Mouse (Mus musculus): ENCODE measurements around the gene Ago1.

The Ago1 gene

DNA sequence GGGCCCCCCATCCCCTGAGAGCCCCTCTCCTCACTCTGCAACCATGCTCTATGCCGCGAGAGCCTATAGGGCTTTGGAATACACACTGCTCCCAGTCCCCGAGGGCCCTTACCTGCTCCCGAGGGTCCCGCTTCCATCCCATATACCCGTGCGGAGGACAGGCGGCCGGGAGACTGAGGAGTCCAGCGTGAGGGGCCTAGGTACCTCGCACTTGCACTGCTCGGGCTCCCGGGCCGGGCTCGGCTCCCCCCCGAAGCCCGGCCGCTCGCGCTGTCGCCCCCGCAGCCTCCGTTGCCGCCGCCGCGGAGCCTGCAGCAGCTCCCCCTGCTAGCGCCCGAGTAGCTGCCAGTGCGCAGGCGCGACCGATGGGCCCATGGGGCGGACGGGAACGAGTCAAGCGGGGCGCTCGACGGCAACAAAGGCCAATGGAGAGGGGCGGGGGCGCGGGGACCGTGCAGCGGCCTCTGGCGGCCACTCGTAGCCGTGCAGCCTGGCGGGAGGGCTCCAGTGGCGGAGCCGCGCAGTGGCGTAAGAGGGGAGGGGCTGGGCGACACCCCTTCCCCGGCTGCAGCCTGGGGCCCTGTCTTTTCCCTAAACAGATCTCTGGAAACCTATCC, at the start of gene Ago1:
Gene Ago1, minus strand, starts transcription at position 299 of the 617 bp plus-strand sequence.
- DNase-seq (ENCODE audit: low read depth, low spot score) = peak; percentile 97
- no peaks in the 10 kb centered on the region for H3K27me3 ChIP-seq (ENCODE audit: control insufficient read depth, insufficient read depth, low read length, poor library complexity, severe bottlenecking)

DNA sequence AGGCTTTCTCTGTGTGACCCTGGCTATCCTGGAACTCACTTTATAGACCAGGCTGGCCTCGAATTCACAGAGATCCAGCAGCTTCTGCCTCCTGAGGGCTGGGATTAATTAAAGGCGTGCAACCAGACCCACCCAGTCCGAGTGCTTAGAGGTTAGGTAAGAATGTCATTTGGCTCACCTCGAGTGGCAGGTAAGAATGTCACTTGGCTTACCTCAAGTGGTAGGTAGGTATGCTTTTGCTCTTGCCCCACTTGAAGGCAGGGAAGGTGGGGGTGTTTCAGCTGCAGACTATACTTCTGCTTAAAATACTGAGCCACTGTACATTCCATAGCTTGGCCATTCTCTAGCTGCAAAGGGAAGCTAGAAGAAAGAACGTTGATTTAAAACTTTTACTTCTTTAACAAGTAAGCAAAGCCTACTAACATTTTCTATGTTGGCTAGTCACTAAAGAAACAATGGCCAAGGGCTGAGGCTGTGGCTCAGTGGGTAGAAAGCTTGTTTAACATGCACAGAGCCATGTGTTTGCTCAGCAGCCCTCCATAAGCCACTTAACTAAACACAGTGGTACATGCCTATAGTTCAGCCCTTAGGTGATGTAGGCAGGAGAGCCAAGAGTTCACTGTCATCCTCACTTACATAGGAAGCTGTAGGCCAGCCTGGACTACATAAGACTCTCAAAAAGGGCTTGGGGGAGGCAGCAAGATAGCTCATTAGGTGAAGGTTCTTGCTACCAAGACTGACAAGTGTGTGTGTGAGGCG, 44.1 kb upstream of the Ago1 start:
- no peaks in the 10 kb centered on the region for H3K27me3 ChIP-seq (ENCODE audit: control insufficient read depth, insufficient read depth, low read length, poor library complexity, severe bottlenecking)
- no peak for DNase-seq (ENCODE audit: low read depth, low spot score)
- peaks cover 4% of the 10 kb centered on the region; the same call in 1 of the 2 replicates for H3K36me3 ChIP-seq (ENCODE audit: control insufficient read depth, insufficient read depth, low read length, poor library complexity, severe bottlenecking)

More for the DNA sequence above, at the start of gene Ago1:
- no peaks in the 10 kb centered on the region for H3K36me3 ChIP-seq (ENCODE audit: control insufficient read depth, insufficient read depth, low read length, poor library complexity, severe bottlenecking)

DNA sequence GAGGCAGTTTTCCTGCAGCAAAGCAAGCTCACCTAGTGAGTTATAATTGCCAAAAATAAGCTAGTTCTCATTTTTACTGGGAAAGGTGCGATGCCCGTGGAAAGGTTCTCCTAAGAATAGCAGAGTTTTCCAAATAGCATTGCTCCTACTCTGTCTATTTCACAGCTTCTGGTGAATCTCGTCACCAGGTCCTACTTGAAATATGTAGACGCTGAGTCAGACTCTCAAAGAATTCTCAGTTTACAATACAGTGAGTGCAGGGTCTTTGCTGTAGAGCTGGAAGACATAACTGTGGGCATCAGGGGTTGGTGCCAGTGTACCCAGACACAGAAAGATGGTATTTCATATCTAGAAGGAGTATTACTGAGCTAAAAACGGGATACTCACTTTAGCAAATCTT, 42.6 kb upstream of the Ago1 start:
- no peak for DNase-seq (ENCODE audit: low read depth, low spot score)
- Histone ChIP-seq H3K27me3 (ENCODE audit: control insufficient read depth, insufficient read depth, low read length, poor library complexity, severe bottlenecking) (no peaks in the 10 kb centered on the region), H3K36me3 (ENCODE audit: control insufficient read depth, insufficient read depth, low read length, poor library complexity, severe bottlenecking) (peaks cover 4% of the 10 kb centered on the region; the same call in 1 of the 2 replicates)

DNA sequence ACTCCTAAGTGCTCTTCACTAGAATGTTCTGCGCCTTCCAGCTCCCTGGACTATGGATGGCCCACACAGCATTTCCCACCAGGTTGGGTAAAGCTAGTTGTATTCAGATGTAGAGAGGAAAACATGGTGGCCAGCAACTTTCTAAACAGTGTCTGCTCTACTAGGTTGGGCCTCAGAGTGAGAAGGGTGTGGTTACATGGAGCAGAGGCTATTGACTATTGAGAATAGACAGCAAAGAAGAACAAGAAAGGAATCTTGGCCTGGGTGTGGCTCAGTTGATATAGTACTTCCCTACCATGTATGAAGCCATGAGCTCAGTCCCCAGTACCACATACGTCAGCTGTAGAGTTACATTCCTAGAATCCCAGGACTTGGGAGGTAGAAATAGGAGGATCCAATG, 40.7 kb upstream of the Ago1 start:
- no peak for DNase-seq (ENCODE audit: low read depth, low spot score)
- Histone ChIP-seq H3K27me3 (ENCODE audit: control insufficient read depth, insufficient read depth, low read length, poor library complexity, severe bottlenecking) (no peaks in the 10 kb centered on the region), H3K36me3 (ENCODE audit: control insufficient read depth, insufficient read depth, low read length, poor library complexity, severe bottlenecking) (peaks cover 4% of the 10 kb centered on the region; the same call in 1 of the 2 replicates)

DNA sequence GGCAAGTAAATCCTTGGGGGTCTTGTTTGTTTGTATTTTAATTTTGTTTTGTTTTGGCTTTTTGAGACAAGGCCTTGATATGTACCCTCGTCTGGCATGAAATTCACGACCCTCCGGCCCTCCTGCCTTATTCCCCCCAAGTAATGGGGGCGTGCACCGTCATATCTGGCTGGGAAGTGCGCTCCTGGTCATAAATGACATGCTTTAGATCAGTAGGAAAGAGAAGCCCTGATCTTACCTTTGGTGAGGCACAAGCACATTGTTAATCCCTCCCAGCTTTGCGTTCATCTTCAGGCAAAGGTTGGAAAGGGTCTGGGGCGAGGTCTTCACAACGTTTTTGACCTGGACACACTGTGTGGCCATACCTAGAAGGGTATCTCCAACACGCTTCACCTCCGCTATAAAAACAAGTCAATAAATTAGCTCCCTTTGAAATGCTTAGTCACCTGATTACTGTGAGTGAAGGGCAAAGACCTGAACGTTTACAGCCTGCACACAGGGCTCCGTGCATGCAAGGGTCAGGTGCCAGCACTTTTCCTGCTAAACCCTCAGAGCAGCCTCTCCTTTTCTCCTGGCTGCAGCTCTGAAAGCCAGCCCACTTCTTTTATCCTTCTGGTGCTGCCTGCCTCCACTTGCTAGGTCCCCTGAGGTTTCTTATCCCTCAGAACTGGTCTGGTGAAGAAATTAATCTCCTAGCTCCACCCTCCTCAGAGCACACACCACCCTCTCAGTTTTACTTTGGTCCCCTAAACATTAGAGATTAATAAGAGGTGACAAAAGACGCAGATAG, 39.9 kb upstream of the Ago1 start:
- no peaks in the 10 kb centered on the region for H3K27me3 ChIP-seq (ENCODE audit: control insufficient read depth, insufficient read depth, low read length, poor library complexity, severe bottlenecking)
- peaks cover 4% of the 10 kb centered on the region; the same call in 1 of the 2 replicates for H3K36me3 ChIP-seq (ENCODE audit: control insufficient read depth, insufficient read depth, low read length, poor library complexity, severe bottlenecking)
- DNase-seq (ENCODE audit: low read depth, low spot score) = no peak

DNA sequence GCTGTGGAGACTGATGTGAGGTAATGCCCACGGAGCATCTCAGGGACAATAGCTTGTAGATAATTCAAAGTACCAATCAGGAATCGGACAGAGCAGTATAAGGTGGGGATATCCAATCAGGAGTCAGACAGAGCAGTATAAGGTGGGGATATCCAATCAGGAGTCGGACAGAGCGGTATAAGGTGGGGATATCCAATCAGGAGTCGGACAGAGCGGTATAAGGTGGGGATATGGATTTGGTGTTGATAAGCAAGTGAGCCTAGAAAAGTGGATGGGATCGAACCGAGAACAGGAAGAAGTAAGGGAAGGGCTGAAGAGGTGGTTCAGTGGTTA, 34.6 kb upstream of the Ago1 start:
- DNase-seq (ENCODE audit: low read depth, low spot score) = no peak
- no peaks in the 10 kb centered on the region for H3K36me3 ChIP-seq (ENCODE audit: control insufficient read depth, insufficient read depth, low read length, poor library complexity, severe bottlenecking)
- no peaks in the 10 kb centered on the region for H3K27me3 ChIP-seq (ENCODE audit: control insufficient read depth, insufficient read depth, low read length, poor library complexity, severe bottlenecking)

DNA sequence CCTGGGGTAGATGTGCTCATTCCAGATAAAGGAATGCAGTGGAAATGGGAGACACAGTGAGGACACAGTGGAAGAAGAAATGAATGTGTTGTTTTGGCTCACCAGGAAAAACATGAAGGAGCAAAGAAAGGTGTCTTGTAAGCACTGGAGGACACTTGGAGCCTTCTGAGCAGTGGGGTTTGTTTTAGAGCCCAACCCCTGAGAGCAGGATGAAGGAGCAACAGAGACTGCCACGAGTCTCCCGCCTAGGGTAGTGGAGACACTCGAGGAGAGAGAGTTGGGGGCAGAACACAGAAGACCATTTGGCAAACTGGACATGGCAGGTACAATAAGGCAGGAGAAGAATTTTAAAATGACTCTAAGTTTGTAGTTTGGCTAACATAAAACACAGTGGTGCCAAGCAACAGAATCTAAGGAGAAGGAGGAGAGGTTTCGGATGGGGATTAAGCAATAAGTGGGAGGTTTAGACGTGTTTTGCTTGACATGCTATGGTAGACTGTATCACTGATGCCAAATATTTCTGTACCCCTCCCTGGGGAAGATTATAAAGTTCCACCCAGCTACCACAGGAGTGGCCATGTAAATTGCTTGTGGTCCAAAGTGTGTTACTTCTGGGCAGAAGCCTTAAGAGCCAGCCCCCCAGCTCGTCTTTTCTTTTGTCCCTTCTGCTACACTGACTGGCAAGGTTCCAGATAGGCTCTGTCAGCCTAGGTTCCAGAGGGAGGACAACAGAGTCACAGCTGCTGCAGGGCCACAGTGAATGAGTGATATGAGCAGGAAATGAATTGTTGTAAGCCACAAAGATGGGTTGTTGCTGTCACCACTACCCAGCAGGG, 34.0 kb upstream of the Ago1 start:
- DNase-seq (ENCODE audit: low read depth, low spot score) = no peak
- no peaks in the 10 kb centered on the region for H3K36me3 ChIP-seq (ENCODE audit: control insufficient read depth, insufficient read depth, low read length, poor library complexity, severe bottlenecking)
- H3K27me3 ChIP-seq (ENCODE audit: control insufficient read depth, insufficient read depth, low read length, poor library complexity, severe bottlenecking) = no peaks in the 10 kb centered on the region

DNA sequence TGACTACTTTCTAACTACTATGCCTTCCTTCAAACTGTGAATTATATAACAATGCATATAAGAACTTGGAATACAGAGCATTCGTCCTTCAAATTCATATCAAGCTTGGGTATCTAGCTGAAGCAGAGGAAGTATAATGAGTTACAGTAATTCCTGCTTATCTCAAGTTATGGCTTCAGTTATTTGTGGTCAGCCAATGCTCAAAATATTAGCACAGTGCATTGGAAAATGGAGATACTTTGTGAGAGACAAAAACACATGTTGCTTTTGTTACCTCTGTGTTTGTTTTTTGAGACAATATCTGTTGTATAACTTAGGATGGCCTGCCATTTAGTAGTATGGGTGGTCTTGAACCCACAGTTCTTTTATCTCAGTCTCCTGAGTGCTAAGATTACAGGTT, 30.2 kb upstream of the Ago1 start:
- Histone ChIP-seq H3K27me3 (ENCODE audit: control insufficient read depth, insufficient read depth, low read length, poor library complexity, severe bottlenecking) (no peaks in the 10 kb centered on the region), H3K36me3 (ENCODE audit: control insufficient read depth, insufficient read depth, low read length, poor library complexity, severe bottlenecking) (no peaks in the 10 kb centered on the region)
- DNase-seq (ENCODE audit: low read depth, low spot score) = no peak

DNA sequence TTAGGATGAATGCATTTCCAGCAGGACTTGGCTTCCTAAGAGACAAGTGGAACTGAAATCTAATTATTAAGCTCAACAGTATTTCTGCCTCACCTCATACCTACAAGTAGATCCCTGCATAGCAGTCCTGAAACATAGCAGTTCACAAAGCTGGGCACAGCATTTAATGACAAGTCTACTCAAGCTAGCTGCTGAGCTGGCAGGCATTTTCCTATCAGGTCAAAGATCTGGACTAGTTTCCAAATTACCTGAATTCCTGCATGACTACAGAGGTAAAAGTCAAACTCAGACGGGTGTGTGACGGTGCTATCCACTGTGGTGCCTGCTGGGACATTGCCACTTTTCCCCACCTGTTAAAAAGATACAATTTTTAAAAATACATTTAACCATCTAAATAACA, 28.6 kb upstream of the Ago1 start:
- Histone ChIP-seq H3K36me3 (ENCODE audit: control insufficient read depth, insufficient read depth, low read length, poor library complexity, severe bottlenecking) (no peaks in the 10 kb centered on the region), H3K27me3 (ENCODE audit: control insufficient read depth, insufficient read depth, low read length, poor library complexity, severe bottlenecking) (no peaks in the 10 kb centered on the region)
- no peak for DNase-seq (ENCODE audit: low read depth, low spot score)

DNA sequence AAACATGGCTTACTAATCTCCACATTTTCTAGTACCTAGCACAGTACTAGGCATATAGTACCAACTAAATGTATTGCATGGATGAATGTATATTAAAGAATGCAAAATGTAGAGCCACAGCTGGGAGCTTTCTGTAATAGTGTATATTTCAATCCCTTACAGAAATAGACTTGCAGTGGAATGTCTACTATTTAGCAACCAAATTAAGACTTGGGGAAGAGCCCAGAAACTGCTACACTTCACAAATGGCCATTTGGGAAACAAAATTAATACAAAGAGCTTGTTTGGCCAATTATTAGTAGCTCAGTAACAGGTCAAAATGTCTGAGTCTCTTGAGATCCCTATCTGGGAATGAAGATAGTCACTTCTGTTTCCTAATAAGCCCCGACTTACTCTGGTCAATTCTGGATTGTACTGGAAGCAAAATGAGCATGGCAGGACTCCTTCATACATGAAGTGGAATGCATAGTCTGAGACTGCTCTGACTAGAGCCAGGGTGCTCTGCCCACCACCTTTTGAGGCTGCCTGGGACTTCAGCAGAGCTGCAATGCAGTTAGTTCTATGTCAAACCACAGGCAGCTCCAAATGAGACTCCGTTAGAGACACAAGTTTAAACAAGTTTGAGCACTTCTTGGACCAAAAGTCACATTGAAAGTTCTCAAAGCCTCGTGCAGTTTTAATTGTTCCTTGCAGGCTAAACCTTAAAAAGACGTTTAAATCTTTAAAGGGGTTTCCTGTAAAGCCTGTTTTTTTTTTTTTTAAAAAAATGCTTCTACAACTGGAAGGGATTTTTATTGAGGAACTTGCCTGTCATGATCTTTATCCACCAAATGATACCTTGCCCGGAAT, 27.8 kb upstream of the Ago1 start:
- Histone ChIP-seq H3K27me3 (ENCODE audit: control insufficient read depth, insufficient read depth, low read length, poor library complexity, severe bottlenecking) (no peaks in the 10 kb centered on the region), H3K36me3 (ENCODE audit: control insufficient read depth, insufficient read depth, low read length, poor library complexity, severe bottlenecking) (no peaks in the 10 kb centered on the region)
- DNase-seq (ENCODE audit: low read depth, low spot score) = no peak

DNA sequence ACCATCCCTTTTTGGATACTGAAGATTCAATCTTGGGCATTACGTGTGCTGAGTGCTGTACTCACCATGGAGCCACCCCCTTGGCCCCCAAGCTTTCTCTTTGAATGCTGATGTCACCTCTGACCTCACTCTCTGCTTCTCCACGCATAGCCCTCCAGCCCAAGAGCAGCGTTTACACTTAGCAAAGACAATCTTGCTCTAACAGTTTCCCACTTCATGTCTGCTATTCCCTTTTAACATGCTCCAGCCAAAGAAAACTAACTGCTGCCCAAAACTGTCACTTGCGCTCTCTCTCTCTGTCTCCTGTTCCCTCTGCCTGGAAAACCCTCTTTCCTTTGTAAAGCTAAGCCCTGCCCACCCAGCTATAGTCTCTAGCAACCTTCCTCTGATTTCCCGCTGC, 27.1 kb upstream of the Ago1 start:
- Histone ChIP-seq H3K36me3 (ENCODE audit: control insufficient read depth, insufficient read depth, low read length, poor library complexity, severe bottlenecking) (no peaks in the 10 kb centered on the region), H3K27me3 (ENCODE audit: control insufficient read depth, insufficient read depth, low read length, poor library complexity, severe bottlenecking) (no peaks in the 10 kb centered on the region)
- no peak for DNase-seq (ENCODE audit: low read depth, low spot score)

DNA sequence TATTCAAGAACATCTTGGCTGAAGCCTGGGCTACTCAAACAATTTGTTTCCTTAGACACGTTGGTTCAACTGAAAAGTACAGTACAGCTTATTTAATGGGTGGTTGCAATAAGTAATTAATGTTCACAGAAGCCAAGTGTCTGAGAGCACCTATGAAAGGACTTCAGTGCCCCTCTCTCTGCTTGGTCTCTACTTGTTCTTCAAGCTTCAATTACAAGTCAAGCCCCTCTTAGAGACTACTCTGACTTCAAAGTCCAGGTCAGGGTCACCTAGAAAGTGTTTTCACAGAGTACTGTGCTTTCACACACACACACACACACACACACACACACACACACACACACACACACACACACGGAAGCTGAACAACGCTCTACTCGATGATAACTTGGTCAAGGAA, 25.0 kb upstream of the Ago1 start:
- no peaks in the 10 kb centered on the region for H3K36me3 ChIP-seq (ENCODE audit: control insufficient read depth, insufficient read depth, low read length, poor library complexity, severe bottlenecking)
- no peaks in the 10 kb centered on the region for H3K27me3 ChIP-seq (ENCODE audit: control insufficient read depth, insufficient read depth, low read length, poor library complexity, severe bottlenecking)
- no peak for DNase-seq (ENCODE audit: low read depth, low spot score)

DNA sequence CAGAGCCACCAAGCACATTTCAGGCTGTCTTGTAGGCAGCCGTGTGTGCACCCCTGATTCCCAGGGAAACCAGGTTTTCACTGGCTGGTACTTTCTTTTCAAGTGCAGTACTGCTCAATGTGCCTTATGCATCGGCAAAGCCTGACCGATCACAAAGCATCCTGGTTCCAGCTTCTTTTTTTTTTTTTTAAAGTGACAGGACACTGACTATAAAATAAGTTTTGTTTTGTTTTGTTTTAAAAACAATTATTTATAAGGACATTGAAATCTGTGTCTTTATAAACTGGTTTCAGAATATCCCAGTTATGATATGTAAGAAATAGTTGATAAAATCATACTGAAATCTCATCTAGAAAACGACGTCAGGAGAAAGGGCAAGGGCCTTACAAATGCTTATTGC, 23.6 kb upstream of the Ago1 start:
- DNase-seq (ENCODE audit: low read depth, low spot score) = no peak
- H3K36me3 ChIP-seq (ENCODE audit: control insufficient read depth, insufficient read depth, low read length, poor library complexity, severe bottlenecking) = no peaks in the 10 kb centered on the region

DNA sequence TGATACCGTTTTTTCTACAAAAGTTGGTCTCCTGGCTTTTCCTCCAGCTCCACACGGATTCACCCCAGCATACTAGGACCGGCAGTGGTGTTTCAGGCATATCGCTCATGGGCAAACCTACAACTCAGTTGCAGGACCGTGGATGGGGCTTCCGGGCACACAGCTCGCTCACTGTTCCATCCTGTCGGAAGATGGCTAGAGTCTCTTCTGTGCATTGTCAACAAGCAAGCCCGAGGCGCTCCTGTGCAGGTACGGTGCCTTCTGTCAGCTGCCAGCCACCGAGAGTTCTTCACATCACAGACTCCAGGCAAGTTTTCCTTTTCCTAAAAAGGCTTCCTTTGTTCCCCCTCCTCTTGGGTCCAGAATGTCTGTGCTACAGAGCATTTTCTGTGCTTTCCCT, 22.3 kb upstream of the Ago1 start:
- no peak for DNase-seq (ENCODE audit: low read depth, low spot score)
- no peaks in the 10 kb centered on the region for H3K36me3 ChIP-seq (ENCODE audit: control insufficient read depth, insufficient read depth, low read length, poor library complexity, severe bottlenecking)
- H3K27me3 ChIP-seq (ENCODE audit: control insufficient read depth, insufficient read depth, low read length, poor library complexity, severe bottlenecking) = no peaks in the 10 kb centered on the region

More for the DNA sequence above, 23.6 kb upstream of the Ago1 start:
- no peaks in the 10 kb centered on the region for H3K27me3 ChIP-seq (ENCODE audit: control insufficient read depth, insufficient read depth, low read length, poor library complexity, severe bottlenecking)
